Mouse (Mus musculus) heart, adult 2 months (tissue): ENCODE measurements at regions not wholly inside any gene's neighbourhood (a gene's known extent, or its start where the extent isn't known, plus 50 kb on each side); places are given as distances from the start of the nearest gene placed in this dataset.

ENCODE experiments used
- CTCF ChIP-seq: fragments of 200-600 bp; IDR thresholded peaks from 2 replicates; pipeline ENCODE4 v1.8.1; 2022; ENCODE audit warnings: antibody characterized with exemption, mild to moderate bottlenecking, moderate library complexity
- EP300 ChIP-seq: fragments of 200-500 bp; IDR thresholded peaks from 2 replicates; pipeline ENCODE4 v1.6.1; 2011; ENCODE audit warnings: low read depth, low read length, control low read depth; ENCODE audit not compliant: insufficient read depth
- POLR2A ChIP-seq: fragments of 200-500 bp; IDR thresholded peaks from 2 replicates; pipeline ENCODE4 v1.6.1; 2011; ENCODE audit warnings: mild to moderate bottlenecking, low read depth, low read length, control low read depth; ENCODE audit not compliant: insufficient read depth

DNA sequence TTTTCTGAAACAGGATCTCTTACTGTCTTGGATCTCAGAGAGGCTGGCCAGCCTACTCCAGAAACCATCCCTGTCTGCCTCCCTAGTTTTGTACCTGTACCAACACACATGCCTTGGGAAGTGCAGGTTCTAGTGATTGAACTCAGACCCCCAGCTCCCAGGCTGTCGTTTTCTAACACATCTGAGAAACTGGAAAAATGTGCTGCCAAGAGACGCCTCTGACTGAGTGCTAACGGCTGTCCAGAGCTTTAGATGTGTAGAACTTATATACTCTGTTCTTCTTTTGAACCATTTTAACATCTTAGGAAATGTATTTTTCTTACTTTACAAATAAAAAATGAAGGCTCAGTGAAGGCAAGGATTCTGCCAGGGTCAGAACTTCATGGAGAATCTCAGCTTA lies 85.8 kb upstream of the Usp47 start:
- TF ChIP-seq CTCF (no peak), POLR2A (no peak), EP300 (no peak)
